Mouse (Mus musculus) brain, embryonic 14.5 days (tissue): Measurements from ENCODE around the gene Pawr. TPM values are rescaled to one million over a fixed set of nuclear protein-coding genes. Genes with fewer than 3 reads are reported as not detected.
"Not testable (repeated sequence)": the region's sequence is repeated elsewhere in the genome, so short reads cannot be mapped to it uniquely, and the experiment has no call there.

Source experiments
- DNase-seq: peaks from one replicate; pipeline ENCODE4 v3.0.0-alpha.2; 2011; ENCODE audit warnings: low read depth
- CTCF ChIP-seq: fragments of 200-500 bp; IDR thresholded peaks from 2 replicates; pipeline ENCODE4 v1.5.1; 2012; ENCODE audit warnings: inconsistent platforms, mild to moderate bottlenecking, moderate library complexity, borderline replicate concordance; ENCODE audit not compliant: insufficient read depth, insufficient read length; ENCODE audit errors: extremely low read depth
- POLR2A ChIP-seq: fragments of 200-500 bp; IDR thresholded peaks from 2 replicates; pipeline ENCODE4 v1.6.1; 2012; ENCODE audit warnings: mild to moderate bottlenecking, inconsistent platforms, borderline replicate concordance; ENCODE audit not compliant: poor library complexity, insufficient read depth, insufficient read length, severe bottlenecking; ENCODE audit errors: extremely low read depth
- polyA plus RNA-seq: library from polyadenylated mRNA; depleted of rRNA; stranded (reverse); fragments of >200 nt; gene quantifications from 2 replicates; pipeline ENCODE4 v1.2.3, GENCODE M21; 2012

The Pawr gene
- polyA plus RNA-seq, 1 experiment = 4.7 TPM

GRCm38 (mm10) chr10:108343734-108344133, 11.8 kb downstream of the Pawr start:
- DNase-seq = no peak
- TF ChIP-seq CTCF (no peak), POLR2A (no peak)

- TF ChIP-seq POLR2A (no peak), CTCF (no peak)
- no peak for DNase-seq
These were observed 13.2 kb downstream of the Pawr start for GRCm38 (mm10) chr10:108345123-108345522.

- DNase-seq = not testable (repeated sequence)
These were observed 14.4 kb downstream of the Pawr start for GRCm38 (mm10) chr10:108346301-108346700.

GRCm38 (mm10) chr10:108350125-108351070, 18.5 kb downstream of the Pawr start:
- TF ChIP-seq POLR2A = no peak
- no peak for TF ChIP-seq CTCF
- no peak for DNase-seq

- TF ChIP-seq CTCF (no peak), POLR2A (no peak)
These were observed 21.0 kb downstream of the Pawr start for GRCm38 (mm10) chr10:108352944-108353343.

GRCm38 (mm10) chr10:108354726-108355391, 22.9 kb downstream of the Pawr start:
- TF ChIP-seq POLR2A = no peak
- no peak for TF ChIP-seq CTCF
- DNase-seq = peak; percentile 81

More at GRCm38 (mm10) chr10:108352944-108353343, 21.0 kb downstream of the Pawr start:
- DNase-seq = no peak

GRCm38 (mm10) chr10:108355392-108355775, 23.5 kb downstream of the Pawr start:
- DNase-seq = no peak
- TF ChIP-seq CTCF (no peak), POLR2A (no peak)

GRCm38 (mm10) chr10:108356601-108357187, 24.8 kb downstream of the Pawr start:
- no peak for TF ChIP-seq POLR2A
- TF ChIP-seq CTCF = no peak
- no peak for DNase-seq

GRCm38 (mm10) chr10:108359974-108360373, 28.1 kb downstream of the Pawr start:
- TF ChIP-seq POLR2A = no peak
- no peak for TF ChIP-seq CTCF
- no peak for DNase-seq

- no peak for DNase-seq
- TF ChIP-seq POLR2A = no peak
- TF ChIP-seq CTCF = no peak
These were observed 28.9 kb downstream of the Pawr start for GRCm38 (mm10) chr10:108360801-108361200.

GRCm38 (mm10) chr10:108361419-108362155, 29.7 kb downstream of the Pawr start:
- TF ChIP-seq POLR2A = no peak
- TF ChIP-seq CTCF = no peak

More at GRCm38 (mm10) chr10:108361419-108362155, 29.7 kb downstream of the Pawr start:
- peak; percentile 82 for DNase-seq
